Mouse (Mus musculus) heart, embryonic 13.5 days (tissue): Measurements from ENCODE around the gene Lsr. TPM values are rescaled to one million over a fixed set of nuclear protein-coding genes. Genes with fewer than 3 reads are reported as not detected.

Source experiments
- ATAC-seq: fragments of 200-750 bp; cut with Nextera tagmentation; 2 replicates; pipeline ENCODE4 v1.8.0; 2017; ENCODE audit warnings: moderate TSS enrichment; ENCODE audit not compliant: insufficient number of reproducible peaks, low FRiP score, low TSS enrichment; ENCODE audit errors: extremely low read depth
- H3K27ac ChIP-seq: fragments of 300-500 bp; sonication (generic); replicated peaks from 2 replicates; pipeline ENCODE4 v1.5.1; 2015; ENCODE audit warnings: moderate library complexity, mild to moderate bottlenecking, inconsistent platforms
- H3K27me3 ChIP-seq: fragments of 300-500 bp; sonication (generic); replicated peaks from 2 replicates; pipeline ENCODE4 v1.6.1; 2015; ENCODE audit warnings: mild to moderate bottlenecking, inconsistent platforms
- H3K36me3 ChIP-seq: fragments of 300-500 bp; sonication (generic); 2 replicates; pipeline ENCODE4 v1.6.1; 2015; ENCODE audit warnings: mild to moderate bottlenecking, inconsistent platforms
- H3K4me1 ChIP-seq: fragments of 300-500 bp; sonication (generic); 2 replicates; pipeline ENCODE4 v1.6.1; 2015; ENCODE audit warnings: inconsistent platforms
- H3K4me2 ChIP-seq: fragments of 300-500 bp; sonication (generic); 2 replicates; pipeline ENCODE4 v1.6.1; 2015; ENCODE audit warnings: inconsistent platforms, mild to moderate bottlenecking, moderate library complexity
- H3K4me3 ChIP-seq: fragments of 300-500 bp; sonication (generic); 2 replicates; pipeline ENCODE4 v1.5.1; 2015; ENCODE audit warnings: moderate library complexity, mild to moderate bottlenecking, inconsistent platforms
- H3K9ac ChIP-seq: fragments of 300-500 bp; sonication (generic); 2 replicates; pipeline ENCODE4 v1.6.1; 2015; ENCODE audit warnings: inconsistent platforms, mild to moderate bottlenecking, moderate library complexity
- H3K9me3 ChIP-seq: fragments of 300-500 bp; sonication (generic); 2 replicates; pipeline ENCODE4 v1.6.1; 2016; ENCODE audit warnings: inconsistent platforms
- WGBS: fragments of 180-500 bp; shearing (Covaris S2); methylation state at CpG from one replicate; pipeline ENCODE4 v1.1.7; 2015; ENCODE audit warnings: mixed read lengths; 5-methylcytosine and 5-hydroxymethylcytosine counted together
- polyA plus RNA-seq: library from polyadenylated mRNA; unstranded; fragments of >200 nt; fragmentation: Nextera tagmentation; extraction: Ambion mirVana; gene quantifications from 2 replicates; pipeline ENCODE4 v1.2.1, GENCODE M21; 2015

Lsr gene
- polyA plus RNA-seq, result 11.2 and 12.1 TPM in 2 replicates

- WGBS, result 0% methylated on average over 19 of the region's 19 CpGs
- Histone ChIP-seq H3K9ac (peak within 1 kb of the TSS; percentile 78), H3K27ac (no peak within 1 kb of the TSS), H3K27me3 (peaks cover 22% of the 10 kb centered on the region), H3K4me1 (peaks cover 11% of the 10 kb centered on the region), H3K4me3 (peak within 1 kb of the TSS; percentile 56), H3K4me2 (peak within 1 kb of the TSS; percentile 78), H3K9me3 (no peaks in the 10 kb centered on the region), H3K36me3 (no peaks in the 10 kb centered on the region)
- no peak for ATAC-seq
Observed at GRCm38 (mm10) chr7:30973251-30973500, at the start of gene Lsr. Gene Lsr (minus strand): TSS chr7:30973464.

GRCm38 (mm10) chr7:31017104-31017901 is 44.0 kb upstream of the Lsr start:
- 27% methylated on average over 10 of the region's 10 CpGs for WGBS
- no peak for ATAC-seq
- H3K4me2 ChIP-seq, result peak overlapping the region; percentile 44

GRCm38 (mm10) chr7:31012971-31013370 is 39.7 kb upstream of the Lsr start:
- 79% methylated on average over 5 of the region's 5 CpGs for WGBS
- H3K36me3 ChIP-seq, result no peaks in the 10 kb centered on the region
- no peak overlapping the region for H3K9ac ChIP-seq
- H3K4me1 ChIP-seq, result peaks cover 19% of the 10 kb centered on the region
- no peaks in the 10 kb centered on the region for H3K9me3 ChIP-seq
- H3K27ac ChIP-seq, result no peak overlapping the region
- no peak overlapping the region for H3K4me3 ChIP-seq
- no peak for ATAC-seq
- H3K4me2 ChIP-seq, result no peak overlapping the region
- no peaks in the 10 kb centered on the region for H3K27me3 ChIP-seq

More at GRCm38 (mm10) chr7:31017104-31017901, 44.0 kb upstream of the Lsr start:
- Histone ChIP-seq H3K9me3 (no peaks in the 10 kb centered on the region), H3K9ac (no peak overlapping the region), H3K27me3 (no peaks in the 10 kb centered on the region), H3K36me3 (no peaks in the 10 kb centered on the region), H3K4me3 (no peak overlapping the region), H3K4me1 (peaks cover 21% of the 10 kb centered on the region), H3K27ac (peak overlapping the region; percentile 79)

GRCm38 (mm10) chr7:31008889-31009288 is 35.6 kb upstream of the Lsr start:
- ATAC-seq, result no peak
- Histone ChIP-seq H3K9me3 (no peaks in the 10 kb centered on the region), H3K4me1 (no peaks in the 10 kb centered on the region), H3K36me3 (no peaks in the 10 kb centered on the region), H3K9ac (no peak overlapping the region), H3K4me3 (no peak overlapping the region), H3K4me2 (no peak overlapping the region), H3K27me3 (no peaks in the 10 kb centered on the region), H3K27ac (no peak overlapping the region)
- 41% methylated on average over 3 of the region's 3 CpGs for WGBS

- no peaks in the 10 kb centered on the region for H3K9me3 ChIP-seq
- no peaks in the 10 kb centered on the region for H3K36me3 ChIP-seq
- no peak overlapping the region for H3K4me3 ChIP-seq
- no peaks in the 10 kb centered on the region for H3K4me1 ChIP-seq
- 62% methylated on average over 1 of the region's 1 CpGs for WGBS
- H3K9ac ChIP-seq, result no peak overlapping the region
- H3K4me2 ChIP-seq, result no peak overlapping the region
- no peak overlapping the region for H3K27ac ChIP-seq
- no peaks in the 10 kb centered on the region for H3K27me3 ChIP-seq
- ATAC-seq, result no peak
Observed at GRCm38 (mm10) chr7:31008175-31008574, 34.9 kb upstream of the Lsr start.

GRCm38 (mm10) chr7:31007775-31008174 is 34.5 kb upstream of the Lsr start:
- no peaks in the 10 kb centered on the region for H3K9me3 ChIP-seq
- H3K27ac ChIP-seq, result no peak overlapping the region
- H3K36me3 ChIP-seq, result no peaks in the 10 kb centered on the region
- no peak for ATAC-seq
- H3K4me2 ChIP-seq, result no peak overlapping the region
- H3K4me1 ChIP-seq, result peaks cover 2% of the 10 kb centered on the region; the same call in 1 of the 2 replicates
- H3K9ac ChIP-seq, result no peak overlapping the region
- H3K4me3 ChIP-seq, result no peak overlapping the region
- H3K27me3 ChIP-seq, result no peaks in the 10 kb centered on the region
- WGBS, result 73% methylated on average over 1 of the region's 1 CpGs

GRCm38 (mm10) chr7:31002650-31003049 is 29.4 kb upstream of the Lsr start:
- no peaks in the 10 kb centered on the region for H3K27me3 ChIP-seq
- 48% methylated on average over 8 of the region's 8 CpGs for WGBS
- H3K9me3 ChIP-seq, result no peaks in the 10 kb centered on the region
- peaks cover 27% of the 10 kb centered on the region for H3K4me1 ChIP-seq
- H3K9ac ChIP-seq, result no peak overlapping the region
- no peak for ATAC-seq
- no peaks in the 10 kb centered on the region for H3K36me3 ChIP-seq
- H3K4me2 ChIP-seq, result no peak overlapping the region
- peak overlapping the region; percentile 28 for H3K27ac ChIP-seq
- no peak overlapping the region for H3K4me3 ChIP-seq

- no peaks in the 10 kb centered on the region for H3K27me3 ChIP-seq
- peak overlapping the region; percentile 56 for H3K4me2 ChIP-seq
- ATAC-seq, result peak; percentile 61; the same call in 1 of the 2 replicates
- H3K4me1 ChIP-seq, result peaks cover 27% of the 10 kb centered on the region
- peak overlapping the region; percentile 68 for H3K9ac ChIP-seq
- no peaks in the 10 kb centered on the region for H3K36me3 ChIP-seq
- peak overlapping the region; percentile 21 for H3K4me3 ChIP-seq
- 10% methylated on average over 7 of the region's 7 CpGs for WGBS
- peak overlapping the region; percentile 94 for H3K27ac ChIP-seq
- H3K9me3 ChIP-seq, result peaks cover 10% of the 10 kb centered on the region; the same call in 1 of the 2 replicates
Observed at GRCm38 (mm10) chr7:31000505-31001020, 27.3 kb upstream of the Lsr start.

- ATAC-seq, result no peak
- Histone ChIP-seq H3K36me3 (no peaks in the 10 kb centered on the region), H3K4me3 (no peak overlapping the region), H3K9ac (no peak overlapping the region), H3K4me1 (peaks cover 26% of the 10 kb centered on the region), H3K9me3 (peaks cover 10% of the 10 kb centered on the region; the same call in 1 of the 2 replicates), H3K4me2 (no peak overlapping the region), H3K27ac (no peak overlapping the region), H3K27me3 (no peaks in the 10 kb centered on the region)
- 85% methylated on average over 2 of the region's 2 CpGs for whole genome bisulfite sequencing
Observed at GRCm38 (mm10) chr7:30996491-30996890, 23.2 kb upstream of the Lsr start.

GRCm38 (mm10) chr7:30993986-30994385 is 20.7 kb upstream of the Lsr start:
- Histone ChIP-seq H3K4me2 (no peak overlapping the region), H3K27ac (no peak overlapping the region), H3K36me3 (no peaks in the 10 kb centered on the region), H3K4me1 (peaks cover 10% of the 10 kb centered on the region), H3K9ac (no peak overlapping the region), H3K27me3 (no peaks in the 10 kb centered on the region), H3K9me3 (peaks cover 10% of the 10 kb centered on the region; the same call in 1 of the 2 replicates), H3K4me3 (no peak overlapping the region)
- no peak for ATAC-seq
- WGBS, result 83% methylated on average over 5 of the region's 5 CpGs

- no peak for ATAC-seq
- Histone ChIP-seq H3K27me3 (no peaks in the 10 kb centered on the region), H3K27ac (no peak overlapping the region), H3K9me3 (peaks cover 10% of the 10 kb centered on the region; the same call in 1 of the 2 replicates), H3K9ac (no peak overlapping the region), H3K36me3 (no peaks in the 10 kb centered on the region), H3K4me2 (no peak overlapping the region), H3K4me3 (no peak overlapping the region), H3K4me1 (peaks cover 10% of the 10 kb centered on the region)
- WGBS, result 55% methylated on average over 5 of the region's 5 CpGs
Observed at GRCm38 (mm10) chr7:30992148-30992547, 18.9 kb upstream of the Lsr start.
